27 mouse cellular contexts compared by ENCODE assay signal in genomic region chr7:96510396-96510795, GRCm38 (mm10).
DNase-seq lines count a peak whose midpoint lies in the region; ATAC-seq and TF ChIP-seq lines count a peak whose summit lies in the region.
"Had no signal": no experiment of that assay in that cellular context is flagged by ENCODE, and none has a peak within 500 bp of the region (broad histone marks: within the 10 kb centered on the region; RNA-seq: fewer than 3 reads in every experiment).

No protein-coding gene starts in this region.

- H3K27me3 ChIP-seq in kidney, embryonic 15.5 days = no peaks in the 10 kb centered on the region
- no peaks in the 10 kb centered on the region for H3K27me3 ChIP-seq in C2C12 (ENCODE audit: control insufficient read depth, insufficient read depth, insufficient read length)
- no peaks in the 10 kb centered on the region for H3K27me3 ChIP-seq in stomach, embryonic 15.5 days (replicated peaks)
- H3K27me3 ChIP-seq in liver, embryonic 11.5 days (replicated peaks; ENCODE audit: control insufficient read depth, insufficient read depth, low read length) = no peaks in the 10 kb centered on the region
- H3K27me3 ChIP-seq: forebrain, embryonic 15.5 days; heart, embryonic 15.5 days; limb, embryonic 12.5 days; liver, embryonic 12.5 days; megakaryocyte, embryonic 14.5 days; neural tube, embryonic 13.5 days had no signal

- no peaks in the 10 kb centered on the region for H3K79me2 ChIP-seq in C2C12 (ENCODE audit: control insufficient read depth, insufficient read depth)

- H3K4me1 ChIP-seq in kidney, embryonic 15.5 days = peaks cover 32% of the 10 kb centered on the region
- peaks cover 12% of the 10 kb centered on the region; the same call in 1 of the 2 replicates for H3K4me1 ChIP-seq in stomach, embryonic 15.5 days
- no peaks in the 10 kb centered on the region for H3K4me1 ChIP-seq in liver, embryonic 11.5 days (replicated peaks; ENCODE audit: control insufficient read depth, insufficient read depth, low read length)
- H3K4me1 ChIP-seq: heart, embryonic 15.5 days; liver, embryonic 12.5 days; megakaryocyte, embryonic 14.5 days had no signal

- H3K4me3 ChIP-seq in kidney, embryonic 15.5 days (replicated peaks) = no peak overlapping the region
- no peak overlapping the region for H3K4me3 ChIP-seq in C2C12 (ENCODE audit: insufficient read depth, poor library complexity, severe bottlenecking)
- no peak overlapping the region for H3K4me3 ChIP-seq in stomach, embryonic 15.5 days (replicated peaks)
- H3K4me3 ChIP-seq in liver, embryonic 11.5 days (ENCODE audit: low read depth, low read length) = no peak overlapping the region
- H3K4me3 ChIP-seq: forebrain, embryonic 15.5 days; gastrocnemius, adult 2 months; heart, embryonic 15.5 days; hindbrain, embryonic 12.5 days; limb, embryonic 12.5 days; liver, embryonic 12.5 days; megakaryocyte, embryonic 14.5 days; midbrain, embryonic 12.5 days; neural tube, embryonic 13.5 days had no signal

- no peaks in the 10 kb centered on the region for H3K36me3 ChIP-seq in kidney, embryonic 15.5 days
- no peaks in the 10 kb centered on the region for H3K36me3 ChIP-seq in C2C12 (ENCODE audit: control insufficient read depth, insufficient read depth)
- H3K36me3 ChIP-seq in stomach, embryonic 15.5 days = no peaks in the 10 kb centered on the region
- H3K36me3 ChIP-seq in liver, embryonic 11.5 days (ENCODE audit: control insufficient read depth, insufficient read depth, low read length) = no peaks in the 10 kb centered on the region
- H3K36me3 ChIP-seq: forebrain, embryonic 15.5 days; heart, embryonic 15.5 days; hindbrain, embryonic 12.5 days; limb, embryonic 12.5 days; liver, embryonic 12.5 days; midbrain, embryonic 12.5 days; neural tube, embryonic 13.5 days had no signal

- no peaks in the 10 kb centered on the region for H3K79me3 ChIP-seq in C2C12 (ENCODE audit: low read depth)

- TF ChIP-seq CTCF in C2C12 (IDR thresholded peaks at IDR 0.05; ENCODE audit: control insufficient read depth, insufficient read depth, insufficient read length) = no peak

- H3ac ChIP-seq in C2C12 (ENCODE audit: control insufficient read depth, insufficient read length, low read depth) = no peak overlapping the region

- H3K9me3 ChIP-seq in kidney, embryonic 15.5 days (replicated peaks) = no peaks in the 10 kb centered on the region; the same call in 1 of the 2 replicates
- no peaks in the 10 kb centered on the region for H3K9me3 ChIP-seq in stomach, embryonic 15.5 days
- H3K9me3 ChIP-seq in liver, embryonic 11.5 days (ENCODE audit: control insufficient read depth, low read length) = no peaks in the 10 kb centered on the region
- H3K9me3 ChIP-seq: forebrain, embryonic 15.5 days; heart, embryonic 15.5 days; hindbrain, embryonic 12.5 days; limb, embryonic 12.5 days; liver, embryonic 12.5 days; midbrain, embryonic 12.5 days; neural tube, embryonic 13.5 days had no signal

- H3K4me2 ChIP-seq in kidney, embryonic 15.5 days = no peak overlapping the region
- no peak overlapping the region for H3K4me2 ChIP-seq in stomach, embryonic 15.5 days
- no peak overlapping the region for H3K4me2 ChIP-seq in liver, embryonic 11.5 days
- H3K4me2 ChIP-seq: forebrain, embryonic 15.5 days; heart, embryonic 15.5 days; hindbrain, embryonic 12.5 days; limb, embryonic 12.5 days; liver, embryonic 12.5 days; midbrain, embryonic 12.5 days; neural tube, embryonic 13.5 days had no signal

- ATAC-seq in kidney, embryonic 15.5 days (replicated peaks; ENCODE audit: low FRiP score) = no peak
- ATAC-seq in stomach, embryonic 15.5 days (ENCODE audit: insufficient read depth, low FRiP score, low read depth) = no peak
- ATAC-seq in liver, embryonic 11.5 days (replicated peaks; ENCODE audit: low FRiP score) = no peak
- ATAC-seq: forebrain, embryonic 15.5 days; hindbrain, postnatal 0 days; liver, embryonic 12.5 days; liver, postnatal 0 days had no signal

- no peak for DNase-seq in kidney, postnatal 14 days
- peak; percentile 3 for DNase-seq in fibroblast of lung, adult 2 months (ENCODE audit: low read depth)
- DNase-seq in liver, embryonic 11.5 days (ENCODE audit: low spot score) = no peak
- DNase-seq in ovary, postnatal 10 days (ENCODE audit: low spot score) = no peak
- DNase-seq: adrenal gland, postnatal 14 days; cerebellum, adult 11-12 months; cerebellum, adult 9-11 months; gastrocnemius, adult 2 months; kidney, adult 18-20 months; layer of hippocampus, adult 9-11 months; liver, postnatal 0 days; lung, postnatal 4 days; right cerebral cortex, postnatal 14 days; thymus, postnatal 4 days had no signal

- WGBS in kidney, embryonic 15.5 days = 82% methylated on average over 5 of the region's 5 CpGs
- WGBS in stomach, embryonic 15.5 days = 61% methylated on average over 5 of the region's 5 CpGs
- WGBS in liver, embryonic 11.5 days = 70% methylated on average over 5 of the region's 5 CpGs

- H3K9ac ChIP-seq in kidney, embryonic 15.5 days = no peak overlapping the region
- no peak overlapping the region for H3K9ac ChIP-seq in stomach, embryonic 15.5 days
- H3K9ac ChIP-seq in liver, embryonic 11.5 days (ENCODE audit: low read depth, low read length) = no peak overlapping the region
- H3K9ac ChIP-seq: forebrain, embryonic 15.5 days; heart, embryonic 15.5 days; hindbrain, embryonic 12.5 days; limb, embryonic 12.5 days; liver, embryonic 12.5 days; liver, postnatal 0 days; midbrain, embryonic 12.5 days; neural tube, embryonic 13.5 days had no signal

- 0 out of 2 replicates have a peak overlapping the region, but pooled peaks have one; percentile 70 for H3K27ac ChIP-seq in kidney, embryonic 15.5 days
- H3K27ac ChIP-seq in stomach, embryonic 15.5 days = peak overlapping the region; percentile 59; the same call in 1 of the 2 replicates
- H3K27ac ChIP-seq in liver, embryonic 11.5 days (ENCODE audit: low read depth, low read length) = no peak overlapping the region
- H3K27ac ChIP-seq: gastrocnemius, adult 2 months; heart, embryonic 15.5 days; hindbrain, embryonic 12.5 days; hindbrain, postnatal 0 days; kidney, postnatal 0 days; limb, embryonic 12.5 days; liver, embryonic 12.5 days; midbrain, embryonic 12.5 days; neural tube, embryonic 13.5 days had no signal

TF ChIP-seq in C2C12, 6 proteins besides CTCF, POLR2A, EP300 and RAD21:
- TF ChIP-seq FOSL1 (IDR thresholded peaks at IDR 0.05; ENCODE audit: insufficient read depth, low read length, poor library complexity, severe bottlenecking) (no peak), MYOG (IDR thresholded peaks at IDR 0.05; ENCODE audit: control insufficient read depth, extremely low read depth, insufficient read length) (no peak), USF1 (IDR thresholded peaks at IDR 0.05; ENCODE audit: low read depth) (no peak), CEBPB (IDR thresholded peaks at IDR 0.05; ENCODE audit: low read depth) (peak; percentile 59)
